Mouse (Mus musculus) kidney, embryonic 15.5 days (tissue): ENCODE measurements around the gene Gm49395. TPM values are rescaled to one million over a fixed set of nuclear protein-coding genes. Genes with fewer than 3 reads are reported as not detected.
A peak's percentile ranks its signal among the peaks of the same experiment; 100 is the strongest.

Source experiments
- ATAC-seq: fragments of 200-750 bp; cut with Nextera tagmentation; replicated peaks from 2 replicates; pipeline ENCODE4 v1.8.0; 2017; ENCODE audit warnings: moderate TSS enrichment; ENCODE audit not compliant: low FRiP score
- H3K27ac ChIP-seq: fragments of 300-500 bp; sonication (generic); 2 replicates; pipeline ENCODE4 v1.5.1; 2015; ENCODE audit warnings: mild to moderate bottlenecking, inconsistent platforms
- H3K27me3 ChIP-seq: fragments of 300-500 bp; sonication (generic); 2 replicates; pipeline ENCODE4 v1.6.1; 2015; ENCODE audit warnings: inconsistent platforms
- H3K36me3 ChIP-seq: fragments of 300-500 bp; sonication (generic); 2 replicates; pipeline ENCODE4 v1.6.1; 2015; ENCODE audit warnings: inconsistent platforms
- H3K4me1 ChIP-seq: fragments of 300-500 bp; sonication (generic); 2 replicates; pipeline ENCODE4 v1.6.1; 2015; ENCODE audit warnings: inconsistent platforms
- H3K4me2 ChIP-seq: fragments of 300-500 bp; sonication (generic); 2 replicates; pipeline ENCODE4 v1.6.1; 2015; ENCODE audit warnings: moderate library complexity, mild to moderate bottlenecking, inconsistent platforms
- H3K4me3 ChIP-seq: fragments of 300-500 bp; sonication (generic); replicated peaks from 2 replicates; pipeline ENCODE4 v1.5.1; 2015; ENCODE audit warnings: mild to moderate bottlenecking, inconsistent platforms
- H3K9ac ChIP-seq: fragments of 300-500 bp; sonication (generic); 2 replicates; pipeline ENCODE4 v1.6.1; 2015; ENCODE audit warnings: mild to moderate bottlenecking, inconsistent platforms
- H3K9me3 ChIP-seq: fragments of 300-500 bp; sonication (generic); replicated peaks from 2 replicates; pipeline ENCODE4 v1.6.1; 2016; ENCODE audit warnings: inconsistent platforms
- WGBS: fragments of 180-500 bp; shearing (Covaris S2); methylation state at CpG from one replicate; pipeline ENCODE4 v1.1.7; 2015; ENCODE audit warnings: mixed read lengths; 5-methylcytosine and 5-hydroxymethylcytosine counted together
- polyA plus RNA-seq: library from polyadenylated mRNA; unstranded; fragments of >200 nt; fragmentation: Nextera tagmentation; extraction: Ambion mirVana; gene quantifications from 2 replicates; pipeline ENCODE4 v1.2.1, GENCODE M21; 2015

Gm49395 gene
- polyA plus RNA-seq: 7.0 and 9.2 TPM in 2 replicates

GRCm38 (mm10) chr13:115101355-115102191 is at the start of gene Gm49395, which contains the start of gene Itga1:
Gene Gm49395, minus strand, starts transcription at chr13:115101921.
Gene Itga1, minus strand, starts transcription at chr13:115101964.
- no peaks in the 10 kb centered on the region for H3K36me3 ChIP-seq
- H3K27ac ChIP-seq: peak within 1 kb of the TSS; percentile 90
- no peaks in the 10 kb centered on the region for H3K27me3 ChIP-seq
- under 1% methylated on average over 39 of the region's 39 CpGs for WGBS
- H3K4me1 ChIP-seq: peaks cover 32% of the 10 kb centered on the region
- H3K9me3 ChIP-seq: no peaks in the 10 kb centered on the region; the same call in 1 of the 2 replicates
- H3K4me2 ChIP-seq: peak within 1 kb of the TSS; percentile 73
- H3K9ac ChIP-seq: peak within 1 kb of the TSS; percentile 71
- H3K4me3 ChIP-seq: peak within 1 kb of the TSS; percentile 59
- peak; percentile 93 for ATAC-seq

- no peaks in the 10 kb centered on the region for H3K36me3 ChIP-seq
- 82% methylated on average over 1 of the region's 1 CpGs for WGBS
- no peaks in the 10 kb centered on the region for H3K9me3 ChIP-seq
- ATAC-seq: no peak
- no peak overlapping the region for H3K4me2 ChIP-seq
- no peak overlapping the region for H3K9ac ChIP-seq
- H3K27ac ChIP-seq: no peak overlapping the region
- H3K4me3 ChIP-seq: no peak overlapping the region
- H3K27me3 ChIP-seq: no peaks in the 10 kb centered on the region
- no peaks in the 10 kb centered on the region for H3K4me1 ChIP-seq
These were observed 48.9 kb upstream of the Gm49395 start for GRCm38 (mm10) chr13:115150602-115151001.

DNA sequence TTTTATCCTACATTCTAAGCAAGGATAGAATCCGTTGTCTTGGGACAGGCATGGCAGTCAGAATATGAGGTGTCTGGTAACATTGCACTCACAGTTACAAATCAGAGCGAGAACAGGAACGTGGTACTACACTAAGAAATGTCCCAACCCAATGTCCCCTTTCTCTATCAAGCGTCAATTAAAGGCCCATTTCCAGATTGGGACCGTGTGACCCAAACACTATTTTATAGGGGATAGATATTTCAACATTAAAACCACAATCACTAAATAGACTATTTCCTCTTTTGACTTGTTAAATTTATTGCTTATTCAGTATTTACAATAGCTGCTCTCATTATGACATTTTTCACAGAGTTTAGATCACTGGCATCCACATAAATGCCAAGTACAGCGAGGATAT is 48.1 kb upstream of the Gm49395 start:
- ATAC-seq: no peak
- 85% methylated on average over 6 of the region's 6 CpGs for WGBS

DNA sequence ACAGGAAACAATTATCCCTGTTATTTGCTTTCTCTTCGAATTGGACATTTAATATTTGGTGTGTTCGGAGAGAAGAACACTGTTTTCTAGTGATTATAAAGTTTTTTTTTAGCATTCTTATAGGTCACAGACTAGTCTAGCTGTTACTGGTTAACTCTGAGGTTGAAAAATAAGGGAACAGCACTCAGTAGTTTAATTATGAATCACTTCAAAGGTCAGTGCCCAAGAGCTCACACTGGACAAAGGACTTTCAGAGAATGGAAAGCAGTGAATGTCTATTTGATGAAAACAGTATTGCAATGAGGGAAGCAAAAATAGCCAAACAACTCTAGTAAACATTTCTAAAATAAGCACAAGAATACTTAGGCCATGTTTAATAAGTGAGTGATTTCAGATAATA is 41.9 kb upstream of the Gm49395 start:
- Histone ChIP-seq H3K9ac (no peak overlapping the region), H3K4me3 (no peak overlapping the region), H3K4me1 (no peaks in the 10 kb centered on the region), H3K4me2 (no peak overlapping the region), H3K27me3 (no peaks in the 10 kb centered on the region), H3K36me3 (no peaks in the 10 kb centered on the region), H3K9me3 (no peaks in the 10 kb centered on the region), H3K27ac (no peak overlapping the region)
- 76% methylated on average over 2 of the region's 2 CpGs for WGBS
- 0 out of 2 replicates have a peak, but pooled peaks have one; percentile 29 for ATAC-seq

More for the DNA sequence above, 48.1 kb upstream of the Gm49395 start:
- Histone ChIP-seq H3K4me1 (no peaks in the 10 kb centered on the region), H3K27ac (no peak overlapping the region), H3K4me3 (no peak overlapping the region), H3K36me3 (no peaks in the 10 kb centered on the region), H3K9ac (no peak overlapping the region), H3K9me3 (no peaks in the 10 kb centered on the region), H3K27me3 (no peaks in the 10 kb centered on the region), H3K4me2 (no peak overlapping the region)

GRCm38 (mm10) chr13:115142066-115142465 is 40.3 kb upstream of the Gm49395 start:
- no peak overlapping the region for H3K4me2 ChIP-seq
- no peaks in the 10 kb centered on the region for H3K9me3 ChIP-seq
- H3K27me3 ChIP-seq: no peaks in the 10 kb centered on the region
- H3K4me3 ChIP-seq: no peak overlapping the region
- H3K27ac ChIP-seq: no peak overlapping the region
- ATAC-seq: no peak
- H3K4me1 ChIP-seq: no peaks in the 10 kb centered on the region
- WGBS: 86% methylated on average over 3 of the region's 3 CpGs
- no peak overlapping the region for H3K9ac ChIP-seq
- no peaks in the 10 kb centered on the region for H3K36me3 ChIP-seq

DNA sequence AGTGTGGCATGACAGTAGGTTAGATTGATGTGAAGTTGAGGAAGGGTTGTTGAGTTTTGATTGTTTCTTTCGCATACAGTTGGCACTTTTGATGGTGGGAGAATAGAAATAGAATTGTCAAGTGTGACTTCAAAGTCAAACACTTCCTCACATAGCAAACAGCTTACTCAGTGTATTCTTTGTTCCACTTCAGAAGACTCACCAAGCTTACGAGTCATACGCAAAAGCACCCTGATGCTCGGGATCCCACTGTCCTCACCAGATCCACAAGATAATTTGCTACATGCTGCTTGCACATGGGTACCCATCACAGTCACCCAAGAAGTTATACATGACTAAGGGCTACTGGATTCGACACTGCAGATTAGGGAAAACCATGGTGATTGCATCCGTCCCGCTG is 36.8 kb upstream of the Gm49395 start:
- no peaks in the 10 kb centered on the region for H3K4me1 ChIP-seq
- no peaks in the 10 kb centered on the region for H3K27me3 ChIP-seq
- no peaks in the 10 kb centered on the region for H3K36me3 ChIP-seq
- H3K27ac ChIP-seq: no peak overlapping the region
- H3K9me3 ChIP-seq: no peaks in the 10 kb centered on the region
- no peak overlapping the region for H3K9ac ChIP-seq
- WGBS: 91% methylated on average over 7 of the region's 7 CpGs
- H3K4me2 ChIP-seq: no peak overlapping the region
- H3K4me3 ChIP-seq: no peak overlapping the region
- no peak for ATAC-seq

- H3K9me3 ChIP-seq: no peaks in the 10 kb centered on the region
- 77% methylated on average over 3 of the region's 3 CpGs for WGBS
- no peaks in the 10 kb centered on the region for H3K27me3 ChIP-seq
- no peak for ATAC-seq
- H3K4me1 ChIP-seq: 0 out of 2 replicates have a peak, but pooled peaks cover 2% of the 10 kb centered on the region
- H3K4me2 ChIP-seq: no peak overlapping the region
- no peak overlapping the region for H3K4me3 ChIP-seq
- H3K9ac ChIP-seq: no peak overlapping the region
- no peaks in the 10 kb centered on the region for H3K36me3 ChIP-seq
- H3K27ac ChIP-seq: no peak overlapping the region
These were observed 35.0 kb upstream of the Gm49395 start for GRCm38 (mm10) chr13:115136761-115137160.

DNA sequence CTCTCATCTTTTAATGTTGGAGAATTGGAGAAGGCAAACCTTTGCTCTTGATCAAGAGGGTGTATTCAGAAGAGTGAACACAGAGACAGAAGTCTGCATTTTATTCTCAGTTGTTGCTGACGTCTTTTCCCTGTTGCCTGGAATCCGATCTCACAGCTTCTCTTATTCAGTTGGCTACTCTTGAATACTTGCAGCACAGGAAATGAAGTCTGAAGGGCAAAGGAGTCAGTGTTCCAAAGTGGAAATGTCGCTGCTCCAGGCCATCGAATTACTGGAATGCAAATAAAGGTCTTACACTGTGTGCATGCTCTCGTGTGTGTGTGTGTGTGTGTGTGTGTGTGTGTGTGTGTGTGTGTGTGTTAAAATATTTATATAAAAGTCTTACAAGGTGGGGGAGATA is 30.7 kb upstream of the Gm49395 start:
- Histone ChIP-seq H3K9me3 (no peaks in the 10 kb centered on the region), H3K4me2 (peak overlapping the region; percentile 26; the same call in 1 of the 2 replicates), H3K27ac (peak overlapping the region; percentile 72), H3K4me1 (0 out of 2 replicates have a peak, but pooled peaks cover 2% of the 10 kb centered on the region), H3K4me3 (no peak overlapping the region), H3K36me3 (no peaks in the 10 kb centered on the region), H3K9ac (no peak overlapping the region), H3K27me3 (no peaks in the 10 kb centered on the region)
- ATAC-seq: peak; percentile 92
- WGBS: 8% methylated on average over 5 of the region's 5 CpGs

GRCm38 (mm10) chr13:115131381-115131780 is 29.7 kb upstream of the Gm49395 start:
- H3K4me3 ChIP-seq: no peak overlapping the region
- H3K4me1 ChIP-seq: 0 out of 2 replicates have a peak, but pooled peaks cover 2% of the 10 kb centered on the region
- 71% methylated on average over 3 of the region's 3 CpGs for WGBS
- no peak for ATAC-seq
- H3K36me3 ChIP-seq: no peaks in the 10 kb centered on the region
- no peak overlapping the region for H3K27ac ChIP-seq
- no peak overlapping the region for H3K4me2 ChIP-seq
- no peak overlapping the region for H3K9ac ChIP-seq
- no peaks in the 10 kb centered on the region for H3K9me3 ChIP-seq
- H3K27me3 ChIP-seq: no peaks in the 10 kb centered on the region

DNA sequence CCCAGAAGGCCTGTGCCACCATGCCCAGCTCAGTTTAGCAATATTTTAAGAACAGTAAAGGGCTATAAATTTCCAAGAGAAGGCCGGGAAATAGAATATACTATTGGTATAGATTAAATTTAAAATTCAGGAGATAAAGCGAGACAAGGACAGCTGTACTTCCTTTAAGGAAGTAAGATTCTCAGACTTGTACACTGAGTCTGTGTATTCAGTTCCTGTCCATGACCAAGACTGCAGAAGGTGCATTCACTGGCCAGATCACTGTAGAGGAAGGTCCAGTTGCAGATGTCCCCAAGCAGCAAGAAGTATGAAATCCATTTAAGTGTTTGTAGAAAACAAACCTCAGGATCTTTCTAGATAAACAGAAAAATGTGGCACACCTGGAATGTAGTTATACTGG is 28.3 kb upstream of the Gm49395 start:
- 82% methylated on average over 2 of the region's 2 CpGs for WGBS
- Histone ChIP-seq H3K4me2 (no peak overlapping the region), H3K9ac (no peak overlapping the region), H3K4me3 (no peak overlapping the region), H3K27me3 (no peaks in the 10 kb centered on the region), H3K9me3 (no peaks in the 10 kb centered on the region), H3K4me1 (0 out of 2 replicates have a peak, but pooled peaks cover 2% of the 10 kb centered on the region), H3K27ac (no peak overlapping the region), H3K36me3 (no peaks in the 10 kb centered on the region)
- no peak for ATAC-seq

DNA sequence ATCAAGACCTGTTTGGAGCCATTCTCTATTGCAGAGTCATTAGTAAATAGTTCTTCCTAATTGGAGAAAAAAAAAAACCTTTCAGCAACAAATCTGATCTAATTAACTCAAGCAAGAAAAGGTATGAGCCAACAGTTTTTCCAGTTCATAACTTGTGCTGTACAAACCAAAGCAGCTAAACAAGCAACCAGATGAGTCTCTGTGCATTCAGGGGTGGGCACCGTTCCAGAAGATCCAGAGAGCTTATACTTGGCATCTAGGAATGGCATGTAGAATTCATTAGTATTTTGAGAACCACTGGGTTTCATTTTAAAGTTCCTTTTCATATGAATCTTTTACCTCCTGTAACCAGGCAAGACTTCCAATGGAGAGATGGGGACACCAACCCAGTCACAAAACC is 26.1 kb upstream of the Gm49395 start:
- no peak overlapping the region for H3K4me2 ChIP-seq
- H3K36me3 ChIP-seq: no peaks in the 10 kb centered on the region
- ATAC-seq: no peak
- H3K4me1 ChIP-seq: 0 out of 2 replicates have a peak, but pooled peaks cover 2% of the 10 kb centered on the region
- no peaks in the 10 kb centered on the region for H3K9me3 ChIP-seq
- H3K4me3 ChIP-seq: no peak overlapping the region
- 88% methylated on average over 1 of the region's 1 CpGs for WGBS
- H3K9ac ChIP-seq: no peak overlapping the region
- no peak overlapping the region for H3K27ac ChIP-seq
- H3K27me3 ChIP-seq: no peaks in the 10 kb centered on the region

DNA sequence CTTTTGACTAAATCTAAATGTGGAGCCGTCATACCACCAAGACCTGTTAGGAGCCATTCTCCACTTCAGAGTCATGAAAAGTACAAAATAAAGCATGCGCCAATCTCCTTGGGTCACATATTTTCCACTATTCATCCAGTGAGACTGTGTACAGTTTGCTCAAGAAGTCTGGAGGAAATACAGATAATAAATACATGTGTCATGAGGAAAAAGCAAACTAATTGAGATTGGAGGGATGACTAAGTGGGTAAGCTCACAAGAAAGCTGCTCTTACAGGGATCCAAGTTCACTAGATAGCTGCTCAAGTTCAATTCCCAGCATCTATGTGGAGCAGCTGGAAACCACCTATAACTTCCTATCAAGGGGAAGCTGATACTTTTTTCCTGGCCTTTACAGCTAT is 24.8 kb upstream of the Gm49395 start:
- H3K27me3 ChIP-seq: no peaks in the 10 kb centered on the region
- no peak for ATAC-seq
- no peak overlapping the region for H3K4me3 ChIP-seq
- 94% methylated on average over 2 of the region's 2 CpGs for WGBS
- H3K27ac ChIP-seq: no peak overlapping the region
- no peaks in the 10 kb centered on the region for H3K4me1 ChIP-seq
- no peaks in the 10 kb centered on the region for H3K9me3 ChIP-seq
- H3K36me3 ChIP-seq: no peaks in the 10 kb centered on the region
- H3K4me2 ChIP-seq: no peak overlapping the region
- no peak overlapping the region for H3K9ac ChIP-seq
